8 mouse cellular contexts compared by ENCODE assay signal in the genomic region with DNA sequence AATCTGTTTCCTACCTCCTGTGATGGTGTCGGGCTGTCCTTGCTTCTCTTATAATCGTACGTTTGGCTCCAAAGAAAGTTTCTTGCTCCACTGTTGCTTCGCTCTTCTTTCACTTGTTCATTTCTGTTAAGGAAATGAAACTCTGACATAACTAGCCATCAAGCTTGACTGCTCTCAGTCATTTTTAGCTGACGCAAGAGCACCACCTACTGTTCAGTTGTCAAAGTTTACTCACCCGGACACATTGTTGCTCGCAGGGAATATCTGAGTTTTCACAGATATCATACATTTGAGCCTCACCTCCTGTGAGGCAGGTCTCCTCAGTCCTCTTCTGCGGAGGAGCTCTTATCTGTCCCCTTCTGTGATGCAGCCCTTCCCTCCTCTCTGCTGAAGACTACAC. TPM values are rescaled to one million over a fixed set of nuclear protein-coding genes. Genes with fewer than 3 reads are reported as not detected.
DNase-seq lines count a peak whose midpoint lies in the region; ATAC-seq lines count a peak whose summit lies in the region.

No protein-coding gene starts in this region.

- H3K4me2 ChIP-seq in neural tube, embryonic 15.5 days = no peak overlapping the region
- no peak overlapping the region for H3K4me2 ChIP-seq in intestine, embryonic 16.5 days (ENCODE audit: low read depth, low read length)
- H3K4me2 ChIP-seq in liver, embryonic 13.5 days = no peak overlapping the region

- no peaks in the 10 kb centered on the region for H3K4me1 ChIP-seq in neural tube, embryonic 15.5 days
- 0 out of 2 replicates have a peak, but pooled peaks cover 4% of the 10 kb centered on the region for H3K4me1 ChIP-seq in intestine, embryonic 16.5 days (ENCODE audit: control insufficient read depth, insufficient read depth, low read length)
- no peaks in the 10 kb centered on the region for H3K4me1 ChIP-seq in liver, embryonic 13.5 days (replicated peaks)

- no peak; the same call in 1 of the 2 replicates for ATAC-seq in neural tube, embryonic 15.5 days (ENCODE audit: low FRiP score)
- ATAC-seq in intestine, embryonic 16.5 days = 0 out of 2 replicates have a peak, but pooled peaks have one; percentile 27
- 0 out of 2 replicates have a peak, but pooled peaks have one; percentile 45 for ATAC-seq in liver, embryonic 13.5 days (ENCODE audit: low read depth)

- no peaks in the 10 kb centered on the region for H3K9me3 ChIP-seq in neural tube, embryonic 15.5 days (replicated peaks)
- H3K9me3 ChIP-seq in intestine, embryonic 16.5 days (ENCODE audit: control insufficient read depth, low read length) = no peaks in the 10 kb centered on the region
- H3K9me3 ChIP-seq in liver, embryonic 13.5 days (replicated peaks) = no peaks in the 10 kb centered on the region

- H3K27ac ChIP-seq in neural tube, embryonic 15.5 days (replicated peaks) = no peak overlapping the region
- no peak overlapping the region for H3K27ac ChIP-seq in intestine, embryonic 16.5 days (ENCODE audit: low read length)
- H3K27ac ChIP-seq in liver, embryonic 13.5 days = no peak overlapping the region

- peaks cover 23% of the 10 kb centered on the region for H3K36me3 ChIP-seq in neural tube, embryonic 15.5 days
- peaks cover 4% of the 10 kb centered on the region for H3K36me3 ChIP-seq in intestine, embryonic 16.5 days (ENCODE audit: control insufficient read depth, insufficient read depth, low read length)
- peaks cover 18% of the 10 kb centered on the region; the same call in 1 of the 2 replicates for H3K36me3 ChIP-seq in liver, embryonic 13.5 days

- 73% methylated on average over 8 of the region's 8 CpGs for WGBS in neural tube, embryonic 15.5 days
- WGBS in intestine, embryonic 16.5 days = 61% methylated on average over 8 of the region's 8 CpGs
- 42% methylated on average over 8 of the region's 8 CpGs for WGBS in liver, embryonic 13.5 days (ENCODE audit: insufficient replicate concordance)

- H3K4me3 ChIP-seq in neural tube, embryonic 15.5 days (replicated peaks) = no peak overlapping the region
- no peak overlapping the region for H3K4me3 ChIP-seq in intestine, embryonic 16.5 days (ENCODE audit: low read length)
- H3K4me3 ChIP-seq in liver, embryonic 13.5 days (replicated peaks) = no peak overlapping the region

- peak; percentile 27 to 81 for DNase-seq in adrenal gland, adult (ENCODE audit: inconsistent age in 2 of 2, low spot score in 1 of 2)
- no peak for DNase-seq in adrenal gland, adult 8-10 months
- DNase-seq in neural tube, embryonic 10.5 days (ENCODE audit: extremely low spot score, low spot score) = peak; percentile 34
- DNase-seq in embryo, embryonic 10 days (ENCODE audit: low spot score) = peak; percentile 77
- DNase-seq in liver, embryonic 13.5 days = peak; percentile 42
- peak; percentile 33 for DNase-seq in right cerebral cortex, postnatal 4 days

- no peaks in the 10 kb centered on the region for H3K27me3 ChIP-seq in neural tube, embryonic 15.5 days (replicated peaks)
- H3K27me3 ChIP-seq in intestine, embryonic 16.5 days (replicated peaks; ENCODE audit: control insufficient read depth, insufficient read depth, low read length) = no peaks in the 10 kb centered on the region
- no peaks in the 10 kb centered on the region for H3K27me3 ChIP-seq in liver, embryonic 13.5 days

- no peak overlapping the region for H3K9ac ChIP-seq in neural tube, embryonic 15.5 days (replicated peaks)
- H3K9ac ChIP-seq in intestine, embryonic 16.5 days (ENCODE audit: low read depth, low read length) = no peak overlapping the region
- no peak overlapping the region for H3K9ac ChIP-seq in liver, embryonic 13.5 days

RNA-seq across cellular contexts. Expression of gene Ryk, which starts 44.8 kb away (rescaled TPM):
- 10 to 100 TPM; 49.7 to 79.8 (median 68.1) TPM for total RNA-seq in adrenal gland, adult 8-10 months (2022)
- 9.7 and 11.1 TPM in 2 replicates for polyA plus RNA-seq in neural tube, embryonic 15.5 days (2015; fragmentation: Nextera tagmentation; extraction: Ambion mirVana)
- polyA plus RNA-seq in intestine, embryonic 16.5 days (2015; fragmentation: Nextera tagmentation; extraction: Ambion mirVana) = 13.5 and 14.4 TPM in 2 replicates
- 4.5 and 5.2 TPM in 2 replicates for polyA plus RNA-seq in liver, embryonic 13.5 days (2015; fragmentation: Nextera tagmentation; extraction: Ambion mirVana)
